Mouse (Mus musculus) CH12F3 (cell line): ENCODE measurements around the gene 3110018I06Rik.

ENCODE experiments used
- in situ Hi-C: fragments of 300-500 bp; cut with MboI; formaldehyde crosslinking; loops from 2 replicates; pipeline ENCODE4 v1.14.3; 2020; ENCODE audit warnings: low sequenced_read_pairs

3110018I06Rik gene

DNA sequence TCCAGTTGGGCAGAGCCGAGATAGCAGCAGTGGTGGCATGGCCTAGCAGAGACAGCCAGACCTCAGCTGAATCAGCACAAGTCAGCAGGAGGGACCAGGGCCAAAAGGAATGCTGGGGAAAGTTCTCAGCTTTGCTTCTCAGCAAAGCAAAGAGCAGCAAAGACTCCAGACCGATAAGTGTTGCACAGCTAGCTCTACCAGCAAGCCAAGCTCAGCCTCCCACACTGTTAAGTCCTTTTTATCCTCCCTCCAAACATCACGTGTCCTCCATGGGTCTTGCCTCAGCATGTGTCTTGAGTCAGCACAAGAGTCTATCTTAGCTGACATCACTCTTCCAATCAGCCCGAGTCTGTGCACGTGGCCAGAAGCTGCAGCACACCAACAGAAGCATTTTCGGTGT, at the start of gene 3110018I06Rik:
Gene 3110018I06Rik, plus strand, starts transcription at position 262 of the 400 bp plus-strand sequence.
- in situ Hi-C loops: no loop called here

DNA sequence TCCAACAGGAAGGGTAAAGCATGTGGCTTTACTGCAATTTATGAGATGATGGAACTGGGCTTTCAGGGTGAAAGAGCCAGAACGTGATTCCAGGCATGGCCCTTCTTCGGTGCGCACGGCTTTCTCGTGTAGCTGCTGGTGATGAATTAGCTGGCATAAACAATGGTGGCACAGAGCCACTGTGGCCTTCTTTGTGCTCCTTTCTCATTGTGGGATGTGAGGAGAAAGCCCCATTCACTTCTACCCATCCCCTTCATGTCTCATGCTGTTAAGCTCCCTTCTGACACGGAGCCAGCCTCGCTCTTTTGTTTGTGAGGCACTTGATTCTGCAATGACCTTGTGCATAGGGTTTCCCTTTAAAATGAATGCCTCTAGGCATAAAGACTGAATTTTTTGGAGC, 43.8 kb upstream of the 3110018I06Rik start:
- in situ Hi-C loops: no loop called here

DNA sequence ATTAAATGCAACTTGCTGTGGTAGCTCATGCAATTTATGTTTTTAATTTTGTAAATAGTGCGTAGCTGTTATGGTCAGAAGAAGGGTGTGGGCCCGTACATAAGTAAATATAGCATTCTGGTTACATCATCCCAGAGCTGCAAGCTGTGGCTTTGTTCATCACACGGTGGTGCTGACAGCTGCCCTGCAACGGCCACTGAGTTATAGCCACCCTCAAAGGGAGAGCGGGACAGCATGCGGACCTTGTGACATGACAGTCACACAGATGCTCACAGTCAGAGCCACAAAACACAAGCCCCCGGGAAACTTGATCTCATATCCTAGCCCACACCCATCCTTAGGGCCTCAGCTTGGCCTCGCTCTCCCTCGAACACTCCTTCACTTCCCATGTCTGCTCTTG, 30.6 kb upstream of the 3110018I06Rik start:
- in situ Hi-C loops: no loop called here

DNA sequence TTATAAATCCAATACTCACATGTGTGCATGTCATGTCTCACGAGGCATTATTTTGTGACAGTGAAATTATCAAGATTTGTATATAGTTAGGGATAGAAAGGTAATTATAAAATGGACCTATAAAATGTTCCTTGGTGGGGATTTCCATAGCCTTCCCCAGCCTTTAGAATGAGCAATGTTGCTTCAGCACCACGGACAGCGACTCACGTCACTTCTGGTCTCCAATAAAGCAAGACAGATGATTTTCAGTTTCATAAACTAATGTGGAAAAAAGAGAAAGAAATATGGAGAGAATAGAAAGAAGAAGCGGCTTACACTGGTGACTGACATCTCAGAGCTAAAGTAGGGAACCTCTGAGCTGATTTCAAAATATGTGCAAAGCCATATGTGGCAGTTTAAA, 23.7 kb upstream of the 3110018I06Rik start:
- in situ Hi-C loops: no loop called here

DNA sequence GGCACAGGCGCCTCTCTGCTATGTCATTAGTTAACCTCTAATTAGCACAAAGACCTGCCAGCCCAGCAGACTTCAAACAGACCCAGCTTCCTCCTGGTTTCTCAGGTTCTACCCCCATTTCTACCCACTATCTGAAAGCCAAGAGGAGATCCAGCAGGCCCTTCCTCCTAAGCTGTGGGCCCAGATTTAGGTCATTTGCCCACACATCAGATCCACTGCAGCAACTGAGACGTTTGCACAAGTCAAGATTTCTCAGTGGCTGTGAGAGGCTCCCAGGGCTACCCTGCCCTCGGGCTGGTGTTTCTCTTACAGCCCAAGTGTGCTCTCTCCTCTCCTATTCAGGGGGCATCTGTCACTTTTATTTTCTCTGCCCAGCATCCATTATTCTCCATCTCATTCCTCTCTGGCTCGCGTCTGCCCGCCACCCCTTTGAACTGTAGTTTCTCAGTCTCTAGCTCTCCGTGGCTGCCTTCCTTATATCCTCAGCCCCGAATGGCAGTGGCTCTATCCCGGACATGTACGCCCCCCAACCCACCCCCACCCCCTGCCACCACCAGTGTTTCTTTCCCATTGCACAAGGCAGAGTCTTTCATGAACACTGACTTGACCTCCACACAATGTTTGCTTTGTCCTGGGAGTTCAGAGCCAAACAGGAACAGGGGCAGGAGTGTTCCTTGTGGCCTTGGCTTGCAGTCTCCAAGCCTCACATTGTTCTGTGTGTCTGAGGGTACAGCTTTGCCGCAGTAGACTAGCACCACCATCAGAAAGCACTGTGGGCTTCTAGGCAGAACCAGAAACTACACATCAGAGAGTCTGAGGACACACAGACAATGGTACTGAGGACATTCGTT, 11.8 kb upstream of the 3110018I06Rik start:
- in situ Hi-C loops: no loop called here

DNA sequence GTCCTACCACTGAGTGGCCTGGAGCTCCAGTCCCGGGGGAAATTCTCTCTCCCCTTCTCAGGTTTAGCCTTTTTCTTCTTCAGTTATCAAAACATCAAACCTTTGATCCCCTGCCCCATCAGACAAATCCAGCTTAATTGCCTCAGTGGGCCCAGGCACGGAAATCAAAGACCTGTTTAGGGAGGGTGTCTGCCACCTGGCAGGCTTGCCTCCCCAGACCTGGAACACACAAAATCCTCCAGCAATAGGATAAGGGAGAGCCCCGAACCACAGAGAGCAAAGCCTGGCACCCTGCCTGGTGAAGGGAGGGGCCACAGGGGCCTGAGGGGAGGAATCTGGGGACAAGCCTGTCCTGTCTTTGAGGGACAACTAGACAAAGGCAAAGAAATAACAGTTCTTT, 9.1 kb upstream of the 3110018I06Rik start:
- in situ Hi-C loops: no loop called here

DNA sequence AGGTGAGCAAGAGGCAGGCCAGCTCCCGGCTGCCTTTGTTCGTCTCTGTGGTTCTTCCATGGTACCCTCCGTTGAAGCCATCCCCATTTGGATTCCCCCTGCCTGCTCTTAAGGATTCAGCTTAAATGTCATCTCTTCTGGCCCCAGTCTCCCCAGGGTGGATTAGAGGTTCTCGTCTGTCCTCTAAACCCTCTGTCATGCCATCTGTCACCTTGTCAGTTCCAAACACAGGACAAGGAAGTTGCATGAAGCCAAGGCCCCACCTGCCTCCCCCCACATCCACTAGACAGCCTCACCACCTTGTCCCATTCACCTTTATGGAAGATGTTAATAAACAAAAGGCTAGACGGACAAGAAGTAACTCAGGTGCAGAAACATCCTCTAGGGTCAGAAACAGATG, 5.4 kb upstream of the 3110018I06Rik start:
- in situ Hi-C loops: no loop called here

DNA sequence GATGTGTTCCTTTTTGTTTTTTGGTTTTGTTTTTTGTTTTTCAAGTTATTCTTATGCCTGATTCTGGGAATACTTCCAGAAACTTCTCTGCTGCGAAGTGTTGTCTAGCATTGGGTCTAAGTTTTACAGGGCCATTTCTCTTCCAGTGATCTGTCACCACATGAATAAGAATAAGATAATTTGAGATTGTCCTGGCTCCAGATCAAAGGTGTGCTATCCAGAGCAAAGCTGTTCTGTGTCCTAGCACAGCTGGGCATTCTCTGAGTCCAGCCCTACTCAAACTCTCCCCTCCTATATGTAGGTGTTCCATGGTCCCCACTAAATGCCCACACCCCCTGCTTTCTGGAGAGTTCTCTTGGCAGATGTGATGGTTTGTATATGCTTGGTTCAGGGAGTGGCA, 2.9 kb downstream of the 3110018I06Rik start:
- in situ Hi-C loops: no loop called here

DNA sequence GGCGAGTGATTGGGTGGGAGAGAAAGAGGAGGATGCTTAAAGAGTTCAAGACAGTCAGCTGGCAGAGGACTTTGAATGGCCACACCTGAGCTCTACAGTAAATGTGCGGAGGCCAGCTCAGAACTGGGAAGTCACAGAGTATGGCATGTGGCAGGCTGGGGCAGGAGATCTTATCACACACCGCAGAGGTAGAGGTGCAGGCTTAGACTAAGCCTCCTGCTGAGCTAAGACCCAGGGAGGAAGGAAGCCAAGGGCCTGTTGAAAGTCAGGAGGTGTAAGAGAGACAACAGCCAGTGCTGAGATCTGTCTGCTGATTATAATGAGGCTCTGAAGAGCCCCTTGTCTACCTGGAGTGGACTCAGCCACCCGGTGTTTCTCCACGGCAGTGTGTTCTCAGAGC, 8.5 kb downstream of the 3110018I06Rik start:
- in situ Hi-C loops: no loop called here

DNA sequence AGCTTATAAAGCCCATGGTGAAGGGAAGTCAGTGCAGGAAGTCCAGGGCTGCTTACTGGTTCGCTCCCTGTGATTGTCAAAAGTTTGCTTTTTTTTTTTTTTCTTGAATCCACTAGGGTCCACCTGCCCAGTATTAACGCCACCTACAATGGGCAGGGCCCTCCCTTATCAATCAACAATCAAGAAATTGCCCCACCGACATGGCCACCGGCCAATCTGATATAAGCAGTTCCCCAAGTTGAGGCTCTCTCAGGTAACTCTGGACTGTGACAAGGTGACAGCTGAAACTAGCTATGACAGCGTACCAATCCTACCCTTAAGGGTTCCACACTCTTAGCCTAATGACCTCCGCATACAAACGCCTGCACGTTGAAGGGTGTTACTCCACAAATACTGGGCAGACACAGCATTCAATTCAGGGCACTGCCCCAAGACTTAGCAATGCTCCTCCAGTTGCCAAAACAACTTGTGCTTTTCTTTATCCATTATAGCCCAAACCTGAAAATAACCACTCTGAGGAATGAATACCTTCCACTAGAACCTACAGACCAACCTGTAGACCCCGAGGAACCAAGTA, 21.3 kb downstream of the 3110018I06Rik start:
- in situ Hi-C loops: no loop called here

DNA sequence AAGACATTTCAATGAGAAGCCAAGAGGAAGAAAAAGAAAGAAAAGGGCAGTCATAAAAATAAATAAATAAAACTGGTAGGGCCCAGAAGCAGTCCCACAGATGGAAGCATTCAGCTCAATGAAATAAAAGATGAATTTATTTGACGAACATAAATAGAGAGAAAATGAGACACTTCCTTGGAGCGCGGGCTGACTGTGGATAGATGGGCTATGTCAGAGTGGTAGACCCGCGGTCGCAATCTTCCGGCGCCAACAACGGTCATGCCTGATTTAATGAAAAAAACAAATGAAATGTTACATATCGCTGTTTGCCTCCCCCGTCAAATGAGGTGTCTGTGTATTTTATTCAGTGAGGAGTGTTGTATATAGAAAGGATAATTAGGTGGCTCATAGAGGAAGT, 22.7 kb downstream of the 3110018I06Rik start:
- in situ Hi-C loops: no loop called here

DNA sequence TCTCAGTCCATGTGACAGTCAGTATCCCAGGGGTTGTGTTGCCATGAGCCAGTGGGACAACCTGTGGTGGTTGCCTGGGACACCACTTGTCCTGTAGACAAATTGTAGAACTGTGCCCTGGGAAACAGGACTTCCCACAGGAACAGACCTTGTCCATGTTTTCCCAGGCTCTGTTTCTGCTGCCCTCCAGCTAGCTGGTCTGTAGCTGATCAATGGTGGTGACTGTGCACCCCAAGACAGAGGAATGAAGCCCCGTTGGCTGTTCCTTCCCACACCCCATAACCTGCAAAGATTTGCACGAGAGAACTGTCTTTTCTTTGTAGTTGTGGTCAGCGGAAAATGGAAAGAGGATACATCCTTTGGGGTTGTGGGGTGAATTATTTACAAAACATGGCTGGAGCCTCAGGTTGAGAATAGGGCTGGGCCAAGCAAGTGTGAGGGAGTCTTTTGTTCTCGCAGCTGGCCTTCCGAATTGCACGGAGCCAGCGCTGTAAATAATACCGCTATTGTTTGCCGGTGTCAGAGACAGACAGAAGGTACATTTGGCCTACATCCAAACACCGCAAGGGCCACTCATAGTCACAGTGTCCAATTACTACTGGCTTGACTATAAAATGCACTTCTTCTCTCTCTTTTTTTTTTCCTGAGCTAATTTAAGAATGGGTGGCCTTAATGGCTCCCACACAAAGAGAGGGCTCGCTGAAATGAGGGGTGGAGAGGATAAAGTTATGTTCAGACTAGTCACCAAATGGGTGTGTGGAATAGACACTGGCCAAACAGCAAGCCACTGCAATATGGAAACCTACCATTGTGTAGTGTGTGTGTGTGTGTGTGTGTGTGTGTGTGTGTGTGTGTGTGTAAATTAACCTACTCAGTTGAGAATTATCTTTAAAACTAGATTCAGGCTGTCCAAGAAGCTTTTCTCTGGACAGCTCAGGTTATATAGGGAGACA, 28.1 kb downstream of the 3110018I06Rik start:
- in situ Hi-C loops: no loop called here

DNA sequence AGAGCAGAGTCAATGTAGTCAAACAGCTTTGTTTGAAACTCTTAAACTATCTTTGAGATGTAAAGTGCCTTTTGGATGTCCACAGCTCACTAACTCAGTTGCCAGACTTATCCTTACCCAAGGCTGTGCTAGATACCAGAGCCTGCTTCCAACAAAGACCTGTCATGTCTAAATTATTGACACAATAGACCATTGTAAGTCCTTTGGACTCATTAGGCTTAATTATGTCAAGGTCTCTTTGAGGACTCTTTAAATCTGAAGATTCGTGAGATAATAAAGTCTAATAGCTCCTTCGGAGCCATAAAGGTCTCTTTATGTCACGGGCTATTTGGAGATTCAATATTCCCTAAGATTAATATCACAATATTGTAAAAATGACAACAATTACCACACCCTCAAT, 32.5 kb downstream of the 3110018I06Rik start:
- in situ Hi-C loops: no loop called here

DNA sequence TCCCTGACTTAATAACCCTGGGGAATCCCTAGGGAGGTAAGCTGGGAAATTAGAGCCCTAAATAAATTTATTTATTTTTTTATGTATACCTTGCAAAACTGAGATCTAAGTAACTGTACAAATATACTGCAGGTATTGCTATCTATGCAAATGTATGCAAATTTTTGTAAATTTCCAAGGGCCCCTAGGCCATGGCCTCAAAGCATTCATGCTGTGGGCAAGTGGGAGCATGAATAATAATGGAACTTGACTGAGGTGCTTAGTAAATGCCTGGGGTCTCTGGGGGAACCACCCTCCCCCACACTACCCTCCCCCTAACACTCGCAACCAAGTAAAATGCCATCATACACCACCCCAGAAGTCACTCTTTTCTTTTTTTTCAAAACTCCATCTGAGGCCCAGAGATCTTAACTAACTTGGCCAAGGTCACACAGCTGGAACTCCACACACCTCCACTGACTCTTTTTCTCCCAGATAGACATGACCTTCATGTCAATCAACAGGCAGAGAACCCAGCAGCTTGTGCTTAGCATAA, 40.0 kb downstream of the 3110018I06Rik start:
- in situ Hi-C loops: no loop called here

DNA sequence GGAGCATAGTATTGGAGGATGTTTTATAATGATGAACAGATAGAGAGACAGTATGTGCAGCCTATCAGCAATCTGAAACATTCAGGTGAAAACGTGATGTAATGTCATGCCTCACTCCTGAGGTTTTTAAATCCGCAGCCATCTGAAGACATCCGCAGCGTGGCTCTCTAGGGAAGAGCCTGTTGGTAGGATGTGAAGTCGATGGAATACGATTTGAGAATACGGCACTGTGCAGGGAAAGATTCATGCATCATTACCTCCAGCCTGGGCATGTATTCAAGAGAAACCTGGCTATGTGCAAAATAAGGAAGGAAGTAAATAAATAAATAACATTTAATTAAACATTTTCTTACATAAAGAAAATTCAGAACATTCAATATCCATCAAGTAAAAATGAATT, 44.4 kb downstream of the 3110018I06Rik start:
- in situ Hi-C loops: no loop called here
